Mouse (Mus musculus): ENCODE measurements around the gene Hoxb9. TPM values are rescaled to one million over a fixed set of nuclear protein-coding genes. Genes with fewer than 3 reads are reported as not detected.

Gene Hoxb9
- total RNA-seq, 1 experiment: 3.3 TPM

DNA sequence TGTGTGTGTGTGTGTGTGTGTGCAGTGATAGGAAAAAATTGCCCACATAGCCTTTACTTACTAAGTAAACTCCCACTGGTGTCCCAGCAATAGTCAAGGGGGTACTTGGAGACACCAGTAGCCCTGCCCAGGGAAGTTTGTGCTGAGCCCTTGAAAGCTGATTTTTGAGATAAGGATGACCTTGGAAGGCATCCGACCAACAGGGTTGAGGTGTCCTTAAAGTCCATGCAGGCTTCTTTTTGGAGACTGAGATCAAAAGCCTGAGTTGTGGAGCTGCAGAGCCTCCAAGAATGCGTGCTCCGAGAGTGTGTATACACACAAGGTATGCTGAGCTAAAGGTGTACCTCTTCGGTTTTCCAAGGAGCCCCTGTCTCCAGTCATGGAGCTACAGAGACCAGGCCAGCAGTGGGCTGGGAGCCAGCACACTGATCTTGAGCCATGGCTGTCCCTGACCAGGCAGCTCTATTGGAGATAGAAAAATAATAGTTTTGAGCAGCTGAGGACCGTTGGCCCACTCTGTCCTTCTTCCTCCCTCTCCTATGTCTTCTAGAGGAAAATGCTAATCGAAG is 8.9 kb upstream of the Hoxb9 start:
- no peak for DNase-seq (ENCODE audit: low read depth, low spot score)
- in situ Hi-C loops (cut with MboI; ENCODE audit: low sequenced_read_pairs in 2 of 2, unreplicated experiment in 2 of 2): no loop called here
- H3K4me1 ChIP-seq (ENCODE audit: control insufficient read depth in 2 of 2, insufficient read depth in 2 of 2, low read length in 2 of 2, poor library complexity in 1 of 2): 0 out of 4 replicates have a peak, but pooled peaks cover 0 to 2% of the 10 kb centered on the region in 2 experiments
- no peak overlapping the region for H3K4me3 ChIP-seq (ENCODE audit: insufficient read depth in 1 of 2, low read depth in 1 of 2, low read length in 2 of 2, poor library complexity in 1 of 2, severe bottlenecking in 1 of 2)
- H3K27ac ChIP-seq (ENCODE audit: insufficient read depth, low read depth, low read length, poor library complexity, severe bottlenecking): no peak overlapping the region
- H3K9ac ChIP-seq (ENCODE audit: insufficient read depth, low read depth, low read length, poor library complexity, severe bottlenecking): no peak overlapping the region
- TF ChIP-seq ZNF384 (IDR thresholded peaks at IDR 0.05; ENCODE audit: low read depth, low read length) (no peak), ZC3H11A (IDR thresholded peaks at IDR 0.05; ENCODE audit: borderline replicate concordance, low read depth, low read length) (no peak), CHD2 (IDR thresholded peaks at IDR 0.05; ENCODE audit: low read depth, low read length) (no peak), HCFC1 (IDR thresholded peaks at IDR 0.05; ENCODE audit: borderline replicate concordance, insufficient read depth, low read length) (no peak), MAFK (IDR thresholded peaks at IDR 0.05; ENCODE audit: insufficient read depth, low read depth, low read length) (no peak)
- H3K9me3 ChIP-seq (ENCODE audit: control insufficient read depth, insufficient read depth, low read depth, low read length): no peaks in the 10 kb centered on the region
- H3K36me3 ChIP-seq (ENCODE audit: control insufficient read depth, insufficient read depth, low read length, poor library complexity, severe bottlenecking): peaks cover 5% of the 10 kb centered on the region

DNA sequence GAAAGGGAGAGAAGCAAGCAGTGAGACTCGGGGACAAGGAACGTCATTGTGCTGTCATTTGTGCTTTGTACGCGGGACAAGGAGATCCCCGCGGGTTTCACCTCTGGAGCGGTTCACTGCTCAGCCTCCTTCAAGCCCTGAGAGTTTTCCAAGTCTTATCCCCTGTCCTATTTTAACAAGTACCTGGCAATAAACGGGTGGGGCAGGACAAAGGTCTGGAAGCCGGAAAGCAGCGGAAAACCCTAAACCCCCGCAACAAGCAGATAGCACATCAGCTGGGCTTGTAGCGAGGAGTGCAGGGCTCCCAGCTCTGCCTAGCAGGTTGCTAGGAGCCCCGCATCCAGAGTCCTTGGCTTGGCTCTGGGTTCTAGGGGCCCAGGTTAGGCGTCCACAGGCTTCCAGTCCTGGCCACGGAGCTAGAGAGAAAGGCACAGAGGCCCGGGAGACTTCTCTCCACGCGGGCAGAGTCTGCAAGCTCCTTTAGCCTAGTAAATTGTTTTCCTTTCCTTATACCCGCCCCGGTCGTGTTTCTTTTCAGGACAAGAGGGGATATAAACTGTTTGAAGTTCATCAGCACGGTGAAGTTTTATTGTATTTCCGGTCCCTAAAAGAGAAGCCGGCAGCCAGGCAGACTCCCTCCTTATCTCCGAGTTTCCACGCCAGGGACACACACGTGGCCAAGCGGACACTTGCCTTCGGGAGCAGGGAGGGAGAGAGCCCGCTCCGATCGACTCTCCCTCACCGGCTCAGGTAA is 7.4 kb upstream of the Hoxb9 start:
- no peak for DNase-seq (ENCODE audit: low read depth, low spot score)
- H3K4me1 ChIP-seq (ENCODE audit: control insufficient read depth in 2 of 2, insufficient read depth in 2 of 2, low read length in 2 of 2, poor library complexity in 1 of 2): 0 out of 4 replicates have a peak, but pooled peaks cover 0 to 2% of the 10 kb centered on the region in 2 experiments
- TF ChIP-seq ZNF384 (IDR thresholded peaks at IDR 0.05; ENCODE audit: low read depth, low read length) (no peak), CHD2 (IDR thresholded peaks at IDR 0.05; ENCODE audit: low read depth, low read length) (no peak), ZC3H11A (IDR thresholded peaks at IDR 0.05; ENCODE audit: borderline replicate concordance, low read depth, low read length) (no peak), MAFK (IDR thresholded peaks at IDR 0.05; ENCODE audit: insufficient read depth, low read depth, low read length) (no peak), HCFC1 (IDR thresholded peaks at IDR 0.05; ENCODE audit: borderline replicate concordance, insufficient read depth, low read length) (no peak)

DNA sequence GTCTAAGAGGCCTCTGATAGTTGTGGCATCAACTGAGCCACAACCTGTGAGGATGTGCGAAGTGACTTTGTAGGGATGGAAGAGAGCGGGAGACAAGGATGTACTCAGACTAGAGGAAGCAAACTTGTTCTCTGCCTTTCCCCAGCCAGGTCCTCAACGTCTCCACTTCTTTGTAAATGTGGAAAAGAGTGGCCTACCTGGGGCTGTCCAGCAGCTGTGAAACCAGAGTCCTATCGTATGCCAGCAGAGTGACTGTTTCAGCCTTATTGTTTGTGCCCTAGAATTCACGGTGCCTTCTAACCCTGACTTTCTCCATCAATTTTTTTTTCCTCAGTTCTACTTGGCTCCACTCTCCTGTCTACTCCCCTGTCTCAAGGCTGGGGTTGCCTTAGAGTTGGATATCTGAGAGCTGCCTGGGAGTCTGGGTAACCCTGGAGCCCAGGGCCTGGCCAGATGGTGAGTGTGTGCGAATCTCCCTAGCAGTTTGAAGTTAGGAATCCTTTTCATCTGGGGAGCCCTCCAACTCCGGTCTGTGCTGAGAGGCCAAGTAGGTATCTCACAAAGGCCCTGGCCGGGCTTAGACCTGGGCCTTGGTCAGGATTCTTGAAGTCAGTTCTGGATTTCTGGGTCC is 6.8 kb upstream of the Hoxb9 start:
- H3K9me3 ChIP-seq (ENCODE audit: control insufficient read depth, insufficient read depth, low read depth, low read length): no peaks in the 10 kb centered on the region
- in situ Hi-C loops (cut with MboI; ENCODE audit: low sequenced_read_pairs in 2 of 2, unreplicated experiment in 2 of 2): no loop called here
- H3K4me1 ChIP-seq (ENCODE audit: control insufficient read depth in 2 of 2, insufficient read depth in 2 of 2, low read length in 2 of 2, poor library complexity in 1 of 2): 0 out of 4 replicates have a peak, but pooled peaks cover 0 to 2% of the 10 kb centered on the region in 2 experiments
- no peak overlapping the region for H3K27ac ChIP-seq (ENCODE audit: insufficient read depth, low read depth, low read length, poor library complexity, severe bottlenecking)
- H3K9ac ChIP-seq (ENCODE audit: insufficient read depth, low read depth, low read length, poor library complexity, severe bottlenecking): no peak overlapping the region
- no peak for DNase-seq (ENCODE audit: low read depth, low spot score)
- TF ChIP-seq CHD2 (IDR thresholded peaks at IDR 0.05; ENCODE audit: low read depth, low read length) (no peak), HCFC1 (IDR thresholded peaks at IDR 0.05; ENCODE audit: borderline replicate concordance, insufficient read depth, low read length) (no peak), ZC3H11A (IDR thresholded peaks at IDR 0.05; ENCODE audit: borderline replicate concordance, low read depth, low read length) (no peak), ZNF384 (IDR thresholded peaks at IDR 0.05; ENCODE audit: low read depth, low read length) (no peak), MAFK (IDR thresholded peaks at IDR 0.05; ENCODE audit: insufficient read depth, low read depth, low read length) (no peak)
- peaks cover 5% of the 10 kb centered on the region for H3K36me3 ChIP-seq (ENCODE audit: control insufficient read depth, insufficient read depth, low read length, poor library complexity, severe bottlenecking)
- H3K4me3 ChIP-seq (ENCODE audit: insufficient read depth in 1 of 2, low read depth in 1 of 2, low read length in 2 of 2, poor library complexity in 1 of 2, severe bottlenecking in 1 of 2): no peak overlapping the region

More for the DNA sequence above, 7.4 kb upstream of the Hoxb9 start:
- H3K9me3 ChIP-seq (ENCODE audit: control insufficient read depth, insufficient read depth, low read depth, low read length): no peaks in the 10 kb centered on the region
- H3K4me3 ChIP-seq (ENCODE audit: insufficient read depth in 1 of 2, low read depth in 1 of 2, low read length in 2 of 2, poor library complexity in 1 of 2, severe bottlenecking in 1 of 2): no peak overlapping the region
- in situ Hi-C loops (cut with MboI; ENCODE audit: low sequenced_read_pairs in 2 of 2, unreplicated experiment in 2 of 2): no loop called here
- H3K27ac ChIP-seq (ENCODE audit: insufficient read depth, low read depth, low read length, poor library complexity, severe bottlenecking): no peak overlapping the region
- peaks cover 5% of the 10 kb centered on the region for H3K36me3 ChIP-seq (ENCODE audit: control insufficient read depth, insufficient read depth, low read length, poor library complexity, severe bottlenecking)
- H3K9ac ChIP-seq (ENCODE audit: insufficient read depth, low read depth, low read length, poor library complexity, severe bottlenecking): no peak overlapping the region

DNA sequence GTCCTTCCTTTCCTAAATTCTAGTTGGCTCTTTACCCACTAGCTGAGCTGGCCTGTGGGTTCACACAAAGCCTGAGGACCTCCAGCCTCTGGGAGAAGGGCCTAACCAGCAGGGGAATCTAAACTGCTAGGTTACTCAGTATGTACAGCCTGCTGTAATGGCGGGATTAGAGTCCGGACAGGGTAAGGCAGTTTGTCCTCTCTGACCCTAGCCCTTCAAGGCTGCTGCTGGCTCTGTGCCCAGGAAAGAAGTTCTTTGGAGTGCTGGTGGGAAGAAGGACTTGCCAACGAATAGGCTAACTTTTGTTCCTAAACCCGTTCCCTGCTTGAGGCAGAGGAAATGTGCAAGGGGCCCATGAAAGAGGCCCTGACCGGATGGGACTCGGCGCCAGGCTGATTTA is 5.3 kb upstream of the Hoxb9 start:
- Histone ChIP-seq H3K4me3 (ENCODE audit: insufficient read depth in 1 of 2, low read depth in 1 of 2, low read length in 2 of 2, poor library complexity in 1 of 2, severe bottlenecking in 1 of 2) (no peak overlapping the region), H3K9ac (ENCODE audit: insufficient read depth, low read depth, low read length, poor library complexity, severe bottlenecking) (no peak overlapping the region), H3K9me3 (ENCODE audit: control insufficient read depth, insufficient read depth, low read depth, low read length) (no peaks in the 10 kb centered on the region), H3K27ac (ENCODE audit: insufficient read depth, low read depth, low read length, poor library complexity, severe bottlenecking) (no peak overlapping the region), H3K36me3 (ENCODE audit: control insufficient read depth, insufficient read depth, low read length, poor library complexity, severe bottlenecking) (peaks cover 5% of the 10 kb centered on the region), H3K4me1 (ENCODE audit: control insufficient read depth in 2 of 2, insufficient read depth in 2 of 2, low read length in 2 of 2, poor library complexity in 1 of 2) (peaks cover 0 to 6% of the 10 kb centered on the region in 2 experiments; a peak in 2 of 4 replicates)
- in situ Hi-C loops (cut with MboI; ENCODE audit: low sequenced_read_pairs in 2 of 2, unreplicated experiment in 2 of 2): no loop called here
- no peak for TF ChIP-seq HCFC1 (IDR thresholded peaks at IDR 0.05; ENCODE audit: borderline replicate concordance, insufficient read depth, low read length)
- no peak for TF ChIP-seq MAFK (IDR thresholded peaks at IDR 0.05; ENCODE audit: insufficient read depth, low read depth, low read length)
- TF ChIP-seq ZNF384 (IDR thresholded peaks at IDR 0.05; ENCODE audit: low read depth, low read length): no peak
- TF ChIP-seq ZC3H11A (IDR thresholded peaks at IDR 0.05; ENCODE audit: borderline replicate concordance, low read depth, low read length): no peak
- TF ChIP-seq CHD2 (IDR thresholded peaks at IDR 0.05; ENCODE audit: low read depth, low read length): no peak
- DNase-seq (ENCODE audit: low read depth, low spot score): no peak

Data from ES-E14 (cell line).